Mouse (Mus musculus): ENCODE measurements around the gene Cd300a.
"Not testable (repeated sequence)": the region's sequence is repeated elsewhere in the genome, so short reads cannot be mapped to it uniquely, and the experiment has no call there.

The Cd300a gene

GRCm38 (mm10) chr11:114907567-114907966 is 17.7 kb downstream of the Cd300a start:
- DNase-seq (ENCODE audit: low spot score in 2 of 2), result no peak

GRCm38 (mm10) chr11:114908086-114908485 is 18.2 kb downstream of the Cd300a start:
- DNase-seq (ENCODE audit: low spot score in 2 of 2), result no peak

GRCm38 (mm10) chr11:114909538-114909937 is 19.7 kb downstream of the Cd300a start:
- DNase-seq (ENCODE audit: low spot score in 2 of 2), result not testable (repeated sequence)

GRCm38 (mm10) chr11:114912847-114913246 is 23.0 kb downstream of the Cd300a start:
- peak; percentile 79 to 88 for DNase-seq (ENCODE audit: low spot score in 2 of 2)

- no peak for DNase-seq (ENCODE audit: low spot score in 2 of 2)
Measured at GRCm38 (mm10) chr11:114914978-114915377, 25.1 kb downstream of the Cd300a start.

DNA sequence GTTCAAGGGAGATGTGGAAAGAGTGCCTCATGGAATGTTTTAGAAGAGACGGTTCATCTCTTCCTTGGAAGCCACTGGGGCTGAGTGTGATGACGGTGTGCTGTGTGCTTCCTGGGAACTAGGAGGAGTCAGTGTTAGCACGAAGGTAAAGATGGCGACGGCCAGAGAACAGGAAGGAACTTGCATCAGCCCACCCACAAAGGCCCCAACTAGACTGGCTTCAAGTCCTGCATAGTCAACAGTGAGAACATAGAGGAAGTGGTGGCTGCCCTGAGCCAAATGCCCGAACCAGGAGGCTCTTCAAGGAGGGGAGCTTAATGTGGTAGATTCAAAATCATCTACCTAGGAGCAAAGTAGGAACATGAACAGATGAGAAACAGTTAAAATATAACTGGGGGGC is 27.3 kb downstream of the Cd300a start:
- DNase-seq (ENCODE audit: low spot score in 2 of 2), result no peak

DNA sequence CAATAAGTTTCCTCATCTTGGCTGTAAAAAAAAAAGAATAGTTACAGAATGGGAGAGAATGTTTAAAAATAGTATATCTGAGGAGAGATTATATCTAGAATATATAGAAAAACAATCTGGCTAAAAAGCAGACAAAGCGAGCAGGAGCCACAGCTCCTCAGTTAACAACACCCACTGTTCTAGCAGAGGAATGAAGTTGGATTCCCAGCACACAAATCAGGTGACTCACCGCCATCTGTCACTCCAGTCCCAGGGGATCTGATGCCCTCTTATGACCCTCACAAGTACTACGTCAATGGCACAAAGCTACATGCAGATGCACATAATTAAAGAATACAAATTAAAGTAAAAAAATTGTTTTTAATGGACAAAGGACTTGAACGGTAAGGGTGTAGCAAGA is 32.6 kb downstream of the Cd300a start:
- DNase-seq (ENCODE audit: low spot score in 2 of 2), result peak; percentile 58 to 77

GRCm38 (mm10) chr11:114923961-114924360 is 34.1 kb downstream of the Cd300a start:
- no peak for DNase-seq (ENCODE audit: low spot score in 2 of 2)

- DNase-seq (ENCODE audit: low spot score in 2 of 2), result no peak
Measured at GRCm38 (mm10) chr11:114929581-114929980, 39.7 kb downstream of the Cd300a start.

GRCm38 (mm10) chr11:114931041-114931440 is 41.2 kb downstream of the Cd300a start:
- no peak for DNase-seq (ENCODE audit: low spot score in 2 of 2)

DNA sequence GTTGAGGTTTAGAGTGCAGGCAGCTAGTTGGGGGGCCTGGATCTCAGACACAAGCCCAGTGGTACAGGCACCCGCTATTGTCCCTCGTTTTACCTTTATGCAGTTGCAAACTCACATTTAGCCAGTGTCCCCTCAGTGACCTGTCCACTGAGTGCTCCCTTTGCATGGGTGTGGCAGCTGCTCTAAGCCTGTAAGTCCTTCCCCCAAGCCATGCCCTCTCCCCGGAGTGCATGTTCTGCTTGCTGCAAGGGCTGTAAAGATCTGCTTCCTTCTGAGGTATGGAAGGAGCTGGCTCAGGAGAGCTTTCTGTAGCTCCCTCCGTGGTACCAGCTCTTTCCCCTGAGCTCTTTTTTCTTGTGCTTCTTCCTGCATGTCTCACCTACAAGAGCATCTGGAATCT is 43.8 kb downstream of the Cd300a start:
- DNase-seq (ENCODE audit: low spot score in 2 of 2), result no peak

- DNase-seq (ENCODE audit: low spot score in 2 of 2), result no peak
Measured at GRCm38 (mm10) chr11:114934144-114934543, 44.3 kb downstream of the Cd300a start, which contains the start of gene Cd300lb. Cd300lb (minus strand) TSS chr11:114934386.

Data from frontal cortex, postnatal 36 days (tissue).